Mouse (Mus musculus) neural tube, embryonic 15.5 days (tissue): ENCODE results near the gene A930009A15Rik. TPM values are rescaled to one million over a fixed set of nuclear protein-coding genes. Genes with fewer than 3 reads are reported as not detected.

Source experiments
- ATAC-seq: fragments of 200-750 bp; cut with Nextera tagmentation; 2 replicates; pipeline ENCODE4 v1.8.0; 2017; ENCODE audit warnings: mild to moderate bottlenecking, moderate TSS enrichment, moderate library complexity; ENCODE audit not compliant: low FRiP score
- H3K27ac ChIP-seq: fragments of 300-500 bp; sonication (generic); replicated peaks from 2 replicates; pipeline ENCODE4 v1.5.1; 2015; ENCODE audit warnings: mild to moderate bottlenecking, inconsistent platforms
- H3K27me3 ChIP-seq: fragments of 300-500 bp; sonication (generic); replicated peaks from 2 replicates; pipeline ENCODE4 v1.6.1; 2015; ENCODE audit warnings: inconsistent platforms
- H3K36me3 ChIP-seq: fragments of 300-500 bp; sonication (generic); 2 replicates; pipeline ENCODE4 v1.6.1; 2015; ENCODE audit warnings: inconsistent platforms
- H3K4me1 ChIP-seq: fragments of 300-500 bp; sonication (generic); 2 replicates; pipeline ENCODE4 v1.6.1; 2015; ENCODE audit warnings: inconsistent platforms
- H3K4me2 ChIP-seq: fragments of 300-500 bp; sonication (generic); 2 replicates; pipeline ENCODE4 v1.6.1; 2015; ENCODE audit warnings: inconsistent platforms, mild to moderate bottlenecking, moderate library complexity
- H3K4me3 ChIP-seq: fragments of 300-500 bp; sonication (generic); replicated peaks from 2 replicates; pipeline ENCODE4 v1.5.1; 2015; ENCODE audit warnings: mild to moderate bottlenecking, inconsistent platforms
- H3K9ac ChIP-seq: fragments of 300-500 bp; sonication (generic); replicated peaks from 2 replicates; pipeline ENCODE4 v1.6.1; 2015; ENCODE audit warnings: mild to moderate bottlenecking, inconsistent platforms
- H3K9me3 ChIP-seq: fragments of 300-500 bp; sonication (generic); replicated peaks from 2 replicates; pipeline ENCODE4 v1.6.1; 2016; ENCODE audit warnings: inconsistent platforms
- WGBS: fragments of 180-500 bp; shearing (Covaris S2); methylation state at CpG from one replicate; pipeline ENCODE4 v1.1.7; 2015; ENCODE audit warnings: mixed read lengths; 5-methylcytosine and 5-hydroxymethylcytosine counted together
- polyA plus RNA-seq: library from polyadenylated mRNA; unstranded; fragments of >200 nt; fragmentation: Nextera tagmentation; extraction: Ambion mirVana; gene quantifications from 2 replicates; pipeline ENCODE4 v1.2.1, GENCODE M21; 2015

Gene A930009A15Rik
- polyA plus RNA-seq, 1 experiment from 2014 or later, result 0.46 TPM

DNA sequence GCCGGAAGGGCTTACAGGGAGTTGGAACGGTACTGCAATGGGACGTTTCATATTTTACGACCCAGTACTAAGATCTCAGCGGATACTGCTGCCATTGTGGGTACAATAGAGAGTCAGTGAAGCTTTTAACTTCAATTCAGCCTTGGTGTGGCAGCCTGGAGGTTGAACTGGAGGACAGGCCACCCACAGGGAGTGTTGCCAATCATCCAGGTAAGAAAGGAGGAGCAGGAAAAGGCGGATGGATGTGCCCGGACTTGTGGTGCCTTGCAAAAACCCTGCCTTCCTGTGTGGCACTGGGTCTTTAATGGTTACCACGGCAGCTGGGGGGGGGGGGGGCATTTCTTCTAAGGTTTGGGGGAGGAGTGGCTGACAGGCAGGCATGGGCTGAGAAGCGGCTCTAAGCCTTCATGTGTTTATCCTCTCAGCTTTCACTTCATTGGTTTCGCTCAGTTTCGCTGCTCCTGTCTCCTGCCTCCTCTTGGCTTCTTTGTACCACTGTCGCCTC lies 13.0 kb upstream of the A930009A15Rik start:
- Histone ChIP-seq H3K9me3 (no peaks in the 10 kb centered on the region), H3K4me3 (no peak overlapping the region), H3K36me3 (no peaks in the 10 kb centered on the region), H3K4me1 (0 out of 2 replicates have a peak, but pooled peaks cover 2% of the 10 kb centered on the region), H3K4me2 (peak overlapping the region; percentile 2), H3K27me3 (no peaks in the 10 kb centered on the region), H3K9ac (no peak overlapping the region), H3K27ac (no peak overlapping the region)
- ATAC-seq, result no peak
- WGBS, result 17% methylated on average over 12 of the region's 12 CpGs

DNA sequence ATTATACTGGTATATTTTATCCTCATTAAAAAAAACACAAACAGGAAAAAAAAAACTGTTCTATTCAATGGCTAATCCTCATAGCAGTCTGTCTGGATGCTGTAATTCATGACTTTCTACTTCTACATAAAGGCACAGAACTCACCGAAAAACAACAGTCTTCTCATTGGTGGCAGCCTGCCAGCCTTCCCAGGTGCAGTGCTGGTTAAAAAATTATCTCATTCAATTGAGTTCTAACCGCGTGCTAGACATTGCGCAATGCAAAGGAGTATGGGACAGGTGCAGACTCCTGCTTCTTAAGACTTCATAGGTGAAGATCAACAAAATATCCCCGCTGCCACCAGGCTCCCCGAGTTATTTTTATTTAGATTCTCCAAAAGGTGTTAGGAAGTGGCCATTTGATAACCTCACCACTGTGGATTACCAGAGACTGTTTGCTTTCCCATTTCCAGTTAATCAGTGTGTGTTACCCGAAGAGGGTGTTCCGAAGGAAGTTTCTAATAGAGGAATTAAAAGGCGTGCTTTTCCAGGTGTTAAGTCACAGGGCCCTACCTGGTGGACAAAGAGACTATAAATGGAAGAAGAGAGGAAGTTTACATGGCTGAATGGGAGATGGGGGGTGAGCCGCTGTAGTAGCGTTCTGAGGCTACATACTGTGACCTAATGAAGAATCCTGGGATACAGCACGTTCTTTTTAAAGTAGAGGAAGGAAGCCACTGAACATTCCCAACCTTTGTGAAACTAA lies 8.5 kb upstream of the A930009A15Rik start:
- Histone ChIP-seq H3K9ac (no peak overlapping the region), H3K9me3 (no peaks in the 10 kb centered on the region), H3K27ac (no peak overlapping the region), H3K27me3 (no peaks in the 10 kb centered on the region), H3K36me3 (no peaks in the 10 kb centered on the region), H3K4me2 (no peak overlapping the region), H3K4me3 (no peak overlapping the region), H3K4me1 (0 out of 2 replicates have a peak, but pooled peaks cover 2% of the 10 kb centered on the region)
- no peak for ATAC-seq
- 56% methylated on average over 12 of the region's 12 CpGs for WGBS

DNA sequence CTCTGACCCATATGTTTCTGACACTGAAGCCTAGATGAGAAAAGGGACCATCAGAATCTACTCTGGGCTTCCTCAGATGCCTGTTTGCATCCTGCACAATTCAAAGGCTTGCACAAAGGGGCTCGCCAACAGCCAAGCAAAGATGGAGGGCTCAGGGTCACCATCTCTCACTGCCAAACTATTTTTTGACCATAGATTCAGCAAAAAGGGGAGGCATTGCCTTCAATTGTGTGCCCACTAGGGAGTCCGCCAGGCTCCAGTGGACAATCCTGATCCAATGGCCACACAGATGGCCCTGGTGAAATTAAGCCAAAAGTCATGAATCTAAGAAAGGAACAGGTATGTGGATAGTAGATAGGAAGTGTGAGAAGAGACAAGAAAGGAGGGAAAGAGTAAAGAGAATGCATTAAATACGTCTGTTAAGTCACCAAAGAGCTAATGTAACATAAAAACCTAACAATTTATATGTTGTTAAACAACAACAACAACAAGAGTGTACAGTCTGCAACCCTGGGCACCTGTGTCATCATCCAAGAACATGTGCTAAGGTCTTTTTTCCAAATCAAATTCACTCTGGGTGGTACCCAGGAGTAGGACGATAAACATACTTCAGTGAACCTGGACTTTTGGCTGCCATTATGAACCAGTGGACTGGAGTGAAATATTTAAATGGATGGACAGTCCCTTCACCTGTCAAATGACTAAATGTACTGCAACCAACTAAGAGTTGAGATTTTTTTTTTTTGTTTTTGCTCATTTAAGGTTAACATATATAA lies 6.7 kb upstream of the A930009A15Rik start:
- Histone ChIP-seq H3K4me2 (no peak overlapping the region), H3K4me3 (no peak overlapping the region), H3K9me3 (no peaks in the 10 kb centered on the region), H3K27me3 (no peaks in the 10 kb centered on the region), H3K9ac (no peak overlapping the region), H3K36me3 (no peaks in the 10 kb centered on the region), H3K4me1 (0 out of 2 replicates have a peak, but pooled peaks cover 2% of the 10 kb centered on the region), H3K27ac (no peak overlapping the region)
- WGBS, result 94% methylated on average over 4 of the region's 4 CpGs
- ATAC-seq, result no peak

DNA sequence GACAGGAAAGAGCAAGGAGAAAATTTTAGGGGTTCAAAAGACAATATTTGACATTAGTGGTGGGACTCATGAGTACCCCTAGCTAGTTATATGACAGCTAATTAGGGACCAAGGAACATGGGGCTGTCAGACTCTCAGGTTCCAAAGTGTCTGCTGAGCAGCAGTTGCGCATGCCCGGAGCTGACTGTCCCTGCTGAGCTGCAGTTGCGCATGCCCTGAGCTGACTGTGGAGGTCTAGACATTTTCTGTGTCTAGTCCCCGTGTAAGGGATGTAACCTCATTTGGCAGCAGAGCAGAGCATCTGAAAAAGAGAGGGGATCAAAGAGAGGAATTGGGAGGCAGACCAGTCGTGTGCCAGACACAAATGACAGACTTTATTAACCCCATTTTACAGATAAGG lies 5.8 kb upstream of the A930009A15Rik start:
- H3K9me3 ChIP-seq, result no peaks in the 10 kb centered on the region
- no peak overlapping the region for H3K4me2 ChIP-seq
- H3K4me3 ChIP-seq, result no peak overlapping the region
- 88% methylated on average over 5 of the region's 5 CpGs for WGBS
- H3K4me1 ChIP-seq, result 0 out of 2 replicates have a peak, but pooled peaks cover 2% of the 10 kb centered on the region
- no peak overlapping the region for H3K27ac ChIP-seq
- H3K36me3 ChIP-seq, result no peaks in the 10 kb centered on the region
- no peaks in the 10 kb centered on the region for H3K27me3 ChIP-seq
- H3K9ac ChIP-seq, result no peak overlapping the region
- ATAC-seq, result no peak

DNA sequence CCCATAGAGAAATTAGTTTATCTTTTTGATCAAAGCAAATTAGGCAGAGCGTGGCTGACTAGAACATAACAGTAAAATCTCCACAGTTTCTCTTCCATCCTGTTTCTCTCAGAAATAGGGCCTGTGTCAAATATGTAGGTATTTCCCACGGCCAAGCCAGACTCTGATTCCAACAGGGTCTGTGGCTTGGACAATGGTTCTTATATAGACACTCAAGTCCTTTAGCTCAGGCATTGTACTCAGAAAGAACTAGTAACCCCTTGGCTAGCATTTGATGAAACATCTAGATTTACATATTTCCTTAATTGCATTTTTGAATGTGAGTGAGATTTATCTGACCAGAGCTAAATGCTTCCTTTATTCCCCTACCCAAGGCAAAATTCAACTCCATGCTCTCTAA lies 791 bp downstream of the A930009A15Rik start:
- no peak overlapping the region for H3K4me3 ChIP-seq
- ATAC-seq, result no peak
- 44% methylated on average over 2 of the region's 2 CpGs for WGBS
- no peaks in the 10 kb centered on the region for H3K36me3 ChIP-seq
- H3K27ac ChIP-seq, result peak overlapping the region; percentile 48
- H3K9me3 ChIP-seq, result no peaks in the 10 kb centered on the region
- peak overlapping the region; percentile 29; the same call in 1 of the 2 replicates for H3K4me2 ChIP-seq
- no peaks in the 10 kb centered on the region for H3K27me3 ChIP-seq
- no peak overlapping the region for H3K9ac ChIP-seq
- H3K4me1 ChIP-seq, result peaks cover 15% of the 10 kb centered on the region

DNA sequence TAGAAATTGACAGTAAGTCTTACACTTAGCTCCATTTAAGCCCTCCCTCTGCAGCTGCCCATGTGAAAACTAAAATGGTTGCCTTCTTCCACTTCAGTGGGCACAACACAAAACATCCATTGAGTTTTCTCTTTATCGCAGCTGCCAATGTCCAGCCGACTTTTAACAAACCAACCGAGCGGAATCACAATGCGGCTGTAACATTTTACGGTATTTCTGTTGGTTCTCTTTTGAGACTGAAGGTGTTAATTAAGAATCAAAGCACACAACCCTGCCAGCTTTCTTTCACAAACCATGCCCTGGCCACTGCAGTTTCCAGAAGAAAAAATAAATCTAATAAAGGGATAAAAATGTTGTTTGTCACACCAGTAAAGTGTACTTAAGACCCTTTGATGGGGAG lies 1.5 kb downstream of the A930009A15Rik start:
- H3K4me2 ChIP-seq, result peak overlapping the region; percentile 15; the same call in 1 of the 2 replicates
- H3K4me1 ChIP-seq, result peaks cover 15% of the 10 kb centered on the region
- no peak overlapping the region for H3K4me3 ChIP-seq
- ATAC-seq, result peak; percentile 66; the same call in 1 of the 2 replicates
- H3K27ac ChIP-seq, result peak overlapping the region; percentile 48
- H3K9ac ChIP-seq, result no peak overlapping the region
- no peaks in the 10 kb centered on the region for H3K36me3 ChIP-seq
- WGBS, result 11% methylated on average over 6 of the region's 6 CpGs
- no peaks in the 10 kb centered on the region for H3K9me3 ChIP-seq
- H3K27me3 ChIP-seq, result no peaks in the 10 kb centered on the region

DNA sequence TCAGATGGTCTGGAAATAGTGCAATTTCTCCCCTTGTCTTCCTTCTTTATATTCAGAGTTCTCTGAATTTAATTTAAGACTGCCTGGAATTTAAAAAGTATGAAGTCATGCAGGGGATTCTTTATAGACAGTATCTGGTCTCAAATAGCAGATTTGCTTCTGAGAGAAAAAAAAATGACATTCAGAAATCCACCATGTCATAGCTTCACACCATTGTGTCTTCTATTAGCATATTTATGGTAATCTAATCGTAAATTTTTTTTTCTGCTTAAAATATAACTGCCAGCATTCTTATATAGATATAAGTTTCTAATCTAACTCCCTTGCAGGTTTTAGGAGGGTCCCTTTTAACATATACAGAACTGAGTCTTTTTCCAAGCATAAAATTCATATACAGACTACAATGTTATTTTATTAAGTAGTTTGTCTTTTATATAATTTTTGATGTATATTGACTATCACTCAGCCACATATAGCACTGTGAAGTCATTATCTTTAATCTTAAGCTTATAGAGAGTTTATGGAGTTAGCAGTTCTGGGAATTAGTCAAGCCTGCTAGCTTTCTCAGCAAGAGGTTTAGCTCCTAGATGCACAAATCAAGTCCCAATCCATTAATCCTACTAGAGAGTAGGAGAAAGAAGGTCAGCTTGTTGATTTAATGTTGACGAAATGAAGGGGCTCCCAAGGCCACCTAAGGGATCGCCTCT lies 2.1 kb downstream of the A930009A15Rik start:
- Histone ChIP-seq H3K4me2 (peak overlapping the region; percentile 25), H3K27ac (peak overlapping the region; percentile 48; the same call in 1 of the 2 replicates)
- 8% methylated on average over 3 of the region's 3 CpGs for WGBS

DNA sequence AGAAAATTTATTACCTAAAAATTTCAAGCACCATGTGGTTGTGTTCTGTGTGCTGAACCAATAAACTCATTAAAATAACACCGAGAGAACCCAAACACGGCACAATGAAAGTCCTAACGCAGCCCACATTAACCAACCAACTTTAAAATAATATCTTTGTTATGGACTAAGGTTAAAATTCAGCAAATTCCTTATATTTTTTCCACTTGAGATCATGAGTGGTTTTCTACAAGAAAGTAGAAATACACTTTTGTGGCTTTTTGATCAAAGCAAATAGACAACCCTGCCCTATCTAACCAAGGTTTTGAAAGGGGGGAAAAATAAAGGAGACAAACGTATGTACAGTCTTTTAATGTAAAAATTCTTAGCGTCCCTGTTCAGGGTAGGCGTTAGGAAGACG lies 9.3 kb downstream of the A930009A15Rik start:
- WGBS, result 64% methylated on average over 7 of the region's 7 CpGs
- H3K4me2 ChIP-seq, result no peak overlapping the region

More for the DNA sequence above, 2.1 kb downstream of the A930009A15Rik start:
- no peak for ATAC-seq
- H3K9ac ChIP-seq, result no peak overlapping the region
- H3K4me3 ChIP-seq, result no peak overlapping the region
- H3K36me3 ChIP-seq, result no peaks in the 10 kb centered on the region
- H3K9me3 ChIP-seq, result no peaks in the 10 kb centered on the region
- peaks cover 15% of the 10 kb centered on the region for H3K4me1 ChIP-seq
- H3K27me3 ChIP-seq, result no peaks in the 10 kb centered on the region

DNA sequence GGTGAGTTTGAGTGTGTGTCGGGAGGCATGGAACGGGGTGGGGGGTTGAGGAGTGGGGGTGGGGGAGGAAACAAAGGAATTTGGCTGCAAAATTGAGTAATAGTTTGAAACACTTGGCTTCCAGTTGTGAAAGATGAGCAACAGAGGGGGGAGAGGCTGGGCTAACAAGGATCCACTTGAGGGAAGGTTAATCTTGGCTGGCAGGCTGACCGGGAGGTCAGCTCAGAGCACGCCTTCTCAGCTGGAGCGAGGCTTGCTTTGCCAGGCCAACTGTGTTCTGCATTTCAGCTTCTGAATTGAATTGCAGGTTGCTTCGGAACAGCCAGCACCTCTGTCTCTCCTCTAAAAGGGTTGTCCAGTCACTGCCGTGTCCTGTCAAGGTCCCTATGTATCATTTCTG lies 9.7 kb downstream of the A930009A15Rik start:
- no peak overlapping the region for H3K9ac ChIP-seq
- peaks cover 13% of the 10 kb centered on the region for H3K27me3 ChIP-seq
- no peak overlapping the region for H3K4me3 ChIP-seq
- 21% methylated on average over 7 of the region's 7 CpGs for WGBS
- H3K27ac ChIP-seq, result no peak overlapping the region
- H3K9me3 ChIP-seq, result no peaks in the 10 kb centered on the region
- H3K36me3 ChIP-seq, result no peaks in the 10 kb centered on the region
- H3K4me2 ChIP-seq, result no peak overlapping the region
- H3K4me1 ChIP-seq, result peaks cover 5% of the 10 kb centered on the region
- ATAC-seq, result no peak

More for the DNA sequence above, 9.3 kb downstream of the A930009A15Rik start:
- Histone ChIP-seq H3K36me3 (no peaks in the 10 kb centered on the region), H3K9me3 (no peaks in the 10 kb centered on the region), H3K27ac (no peak overlapping the region), H3K4me1 (peaks cover 5% of the 10 kb centered on the region), H3K4me3 (no peak overlapping the region), H3K27me3 (peaks cover 8% of the 10 kb centered on the region), H3K9ac (no peak overlapping the region)
- ATAC-seq, result no peak

DNA sequence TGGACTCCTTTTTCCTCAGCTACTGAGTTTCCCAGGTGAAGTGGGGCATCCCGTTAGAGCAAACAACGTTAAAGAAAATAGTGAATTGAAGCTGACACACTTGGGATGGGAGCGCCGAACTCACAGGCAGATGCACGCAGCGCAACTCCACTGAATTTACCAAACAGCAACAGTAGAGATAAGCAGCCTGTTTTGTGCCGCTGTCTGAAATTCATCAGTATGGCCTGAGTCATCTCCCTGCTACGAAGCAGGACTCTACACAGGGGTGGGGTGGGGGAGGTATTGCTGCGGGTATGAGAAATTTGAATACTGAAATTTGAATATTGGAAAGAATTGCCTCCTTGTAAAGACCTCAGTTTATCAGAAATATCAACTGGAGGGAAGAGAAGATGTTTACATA lies 12.2 kb downstream of the A930009A15Rik start:
- ATAC-seq, result no peak
- whole genome bisulfite sequencing, result 83% methylated on average over 9 of the region's 9 CpGs
- no peak overlapping the region for H3K4me3 ChIP-seq

DNA sequence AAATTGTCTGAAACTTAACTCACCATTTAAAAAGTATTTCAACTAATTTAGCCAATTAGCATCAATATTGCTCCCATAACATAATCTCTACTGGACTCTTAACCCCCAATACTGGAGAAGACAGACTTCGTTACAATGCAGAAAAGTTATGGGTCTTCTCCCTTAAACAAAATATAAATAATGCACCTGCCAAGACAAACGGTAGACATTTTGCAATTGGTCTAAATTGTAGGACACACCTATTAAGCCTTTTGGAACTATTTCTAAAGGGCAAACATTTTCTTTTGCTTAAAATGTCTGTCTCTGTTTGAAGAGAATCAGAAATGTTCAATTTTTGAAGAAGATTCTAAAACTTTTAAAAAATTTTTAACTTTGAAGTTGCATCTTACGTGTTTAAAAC lies 13.3 kb downstream of the A930009A15Rik start:
- H3K36me3 ChIP-seq, result no peaks in the 10 kb centered on the region
- H3K4me1 ChIP-seq, result peaks cover 34% of the 10 kb centered on the region
- H3K27ac ChIP-seq, result no peak overlapping the region
- no peaks in the 10 kb centered on the region for H3K9me3 ChIP-seq
- WGBS, result 84% methylated on average over 3 of the region's 3 CpGs
- H3K9ac ChIP-seq, result no peak overlapping the region
- H3K4me2 ChIP-seq, result no peak overlapping the region
- H3K27me3 ChIP-seq, result peaks cover 22% of the 10 kb centered on the region
- ATAC-seq, result no peak
- H3K4me3 ChIP-seq, result no peak overlapping the region

More for the DNA sequence above, 12.2 kb downstream of the A930009A15Rik start:
- peaks cover 22% of the 10 kb centered on the region for H3K27me3 ChIP-seq
- no peak overlapping the region for H3K27ac ChIP-seq
- H3K36me3 ChIP-seq, result no peaks in the 10 kb centered on the region
- peaks cover 26% of the 10 kb centered on the region for H3K4me1 ChIP-seq
- H3K4me2 ChIP-seq, result no peak overlapping the region
- H3K9me3 ChIP-seq, result no peaks in the 10 kb centered on the region
- no peak overlapping the region for H3K9ac ChIP-seq
